Mouse (Mus musculus) ES-Bruce4 (cell line): ENCODE results near the gene Pepd.

Experiments used
- CTCF ChIP-seq: IDR thresholded peaks from one replicate; pipeline ENCODE4 v1.8.1; 2011; ENCODE audit warnings: low read depth, low read length
- EP300 ChIP-seq: IDR thresholded peaks from 2 replicates; pipeline ENCODE4 v1.6.1; 2011; ENCODE audit warnings: low read depth, low read length; ENCODE audit not compliant: insufficient read depth
- POLR2A ChIP-seq: IDR thresholded peaks from one replicate; pipeline ENCODE4 v1.8.1; 2011; ENCODE audit warnings: low read length; ENCODE audit not compliant: insufficient read depth

GRCm38 (mm10) chr7:35035565-35035964 lies 123.4 kb downstream of the Pepd start:
- TF ChIP-seq CTCF: no peak
- no peak for TF ChIP-seq EP300
- TF ChIP-seq POLR2A: no peak
